Mouse (Mus musculus) kidney, postnatal 25 days (tissue): Measurements from ENCODE around the gene Tmem59l.
A peak's percentile ranks its signal among the peaks of the same experiment; 100 is the strongest.

Experiments used
- DNase-seq, 2 experiments: peaks; one replicate each; pipeline ENCODE4 v3.0.0; 2021; ENCODE audit warnings: mixed read lengths in 2 of 2

The Tmem59l gene

GRCm38 (mm10) chr8:70506328-70507026 lies 19.3 kb upstream of the Tmem59l start, which contains the start of gene Rex1bd:
Rex1bd (minus strand) TSS chr8:70506752.
- peak; percentile 97 to 99 for DNase-seq

- DNase-seq: peak in 1 of 2 experiments; percentile 56
Observed at GRCm38 (mm10) chr8:70505698-70506327, 18.7 kb upstream of the Tmem59l start.

GRCm38 (mm10) chr8:70504851-70505250 lies 17.7 kb upstream of the Tmem59l start:
- peak; percentile 70 to 89 for DNase-seq

GRCm38 (mm10) chr8:70504291-70504716 lies 17.1 kb upstream of the Tmem59l start:
- peak; percentile 75 to 83 for DNase-seq

GRCm38 (mm10) chr8:70503062-70503750 lies 16.0 kb upstream of the Tmem59l start:
- DNase-seq: peak; percentile 74 to 78

- DNase-seq: no peak
Observed at GRCm38 (mm10) chr8:70502540-70502939, 15.4 kb upstream of the Tmem59l start.

GRCm38 (mm10) chr8:70501820-70502529 lies 14.8 kb upstream of the Tmem59l start:
- DNase-seq: peak in 1 of 2 experiments; percentile 46

GRCm38 (mm10) chr8:70500386-70501301 lies 13.5 kb upstream of the Tmem59l start:
- peak; percentile 41 to 63 for DNase-seq

GRCm38 (mm10) chr8:70495771-70496062 lies 8.6 kb upstream of the Tmem59l start:
- no peak for DNase-seq

- no peak for DNase-seq
Observed at GRCm38 (mm10) chr8:70495001-70495770, 8.0 kb upstream of the Tmem59l start.

GRCm38 (mm10) chr8:70494416-70494945 lies 7.3 kb upstream of the Tmem59l start:
- DNase-seq: no peak

- DNase-seq: peak in 1 of 2 experiments; percentile 39
Observed at GRCm38 (mm10) chr8:70493692-70494415, 6.7 kb upstream of the Tmem59l start.

GRCm38 (mm10) chr8:70492664-70493640 lies 5.8 kb upstream of the Tmem59l start, which contains the start of gene Crlf1:
Crlf1 (plus strand) TSS chr8:70493158.
- DNase-seq: no peak

- DNase-seq: no peak
Observed at GRCm38 (mm10) chr8:70490880-70491495, 3.8 kb upstream of the Tmem59l start.

- DNase-seq: no peak
Observed at GRCm38 (mm10) chr8:70490061-70490879, 3.1 kb upstream of the Tmem59l start.

GRCm38 (mm10) chr8:70489576-70489975 lies 2.4 kb upstream of the Tmem59l start:
- DNase-seq: peak; percentile 13 to 62

- no peak for DNase-seq
Observed at GRCm38 (mm10) chr8:70488931-70489470, 1.8 kb upstream of the Tmem59l start.
